Mouse (Mus musculus) kidney, postnatal 0 days (tissue): ENCODE measurements at regions not wholly inside any gene's neighbourhood (a gene's known extent, or its start where the extent isn't known, plus 50 kb on each side); places are given as distances from the start of the nearest gene placed in this dataset.

Experiments used
- ATAC-seq: fragments of 200-750 bp; cut with Nextera tagmentation; replicated peaks from 2 replicates; pipeline ENCODE4 v1.8.0; 2017; ENCODE audit warnings: low read depth, moderate number of reproducible peaks, moderate TSS enrichment, moderate library complexity; ENCODE audit not compliant: low FRiP score
- DNase-seq: peaks from one replicate; pipeline ENCODE4 v3.0.0-alpha.2; 2016; ENCODE audit warnings: low spot score
- H3K27ac ChIP-seq: fragments of 300-500 bp; sonication (generic); 2 replicates; pipeline ENCODE4 v1.5.1; 2014; ENCODE audit warnings: mild to moderate bottlenecking
- H3K27me3 ChIP-seq: fragments of 300-500 bp; sonication (generic); 2 replicates; pipeline ENCODE4 v1.6.1; 2014; ENCODE audit warnings: low read length, mixed read lengths; ENCODE audit not compliant: insufficient read depth
- H3K36me3 ChIP-seq: fragments of 300-500 bp; sonication (generic); 2 replicates; pipeline ENCODE4 v1.6.1; 2014; ENCODE audit warnings: low read length, mixed read lengths; ENCODE audit not compliant: insufficient read depth
- H3K4me1 ChIP-seq: fragments of 300-500 bp; sonication (generic); replicated peaks from 2 replicates; pipeline ENCODE4 v1.6.1; 2014; ENCODE audit warnings: antibody characterized with exemption, low read length, mixed read lengths; ENCODE audit not compliant: insufficient read depth
- H3K4me2 ChIP-seq: fragments of 300-500 bp; sonication (generic); 2 replicates; pipeline ENCODE4 v1.6.1; 2014; ENCODE audit warnings: mild to moderate bottlenecking, low read length, moderate library complexity, mixed read lengths
- H3K4me3 ChIP-seq: fragments of 300-500 bp; sonication (generic); replicated peaks from 2 replicates; pipeline ENCODE4 v1.5.1; 2014; ENCODE audit warnings: low read depth, low read length
- H3K9ac ChIP-seq: fragments of 300-500 bp; sonication (generic); 2 replicates; pipeline ENCODE4 v1.6.1; 2014; ENCODE audit warnings: low read depth, low read length
- H3K9me3 ChIP-seq: fragments of 300-500 bp; sonication (generic); replicated peaks from 2 replicates; pipeline ENCODE4 v1.6.1; 2016; ENCODE audit warnings: low read length, inconsistent platforms, mixed read lengths
- CTCF ChIP-seq: IDR thresholded peaks from 2 replicates; pipeline ENCODE4 v1.5.1; 2016; ENCODE audit warnings: antibody characterized with exemption, low read depth, mild to moderate bottlenecking, moderate library complexity
- WGBS: fragments of 180-500 bp; shearing (Covaris S2); extraction: QIAGEN DNeasy Blood & Tissue Kit; methylation state at CpG from one replicate; pipeline ENCODE4 v1.1.7; 2014; 5-methylcytosine and 5-hydroxymethylcytosine counted together

GRCm38 (mm10) chr1:35864246-35864645 is 204.0 kb upstream of the Hs6st1 start:
- DNase-seq: no peak
- H3K9ac ChIP-seq: no peak overlapping the region
- no peak for ATAC-seq
- H3K4me3 ChIP-seq: no peak overlapping the region
- H3K27me3 ChIP-seq: no peaks in the 10 kb centered on the region
- no peak overlapping the region for H3K27ac ChIP-seq
- H3K4me1 ChIP-seq: no peaks in the 10 kb centered on the region
- H3K4me2 ChIP-seq: no peak overlapping the region
- no peaks in the 10 kb centered on the region for H3K9me3 ChIP-seq
- WGBS: 88% methylated on average over 9 of the region's 9 CpGs
- H3K36me3 ChIP-seq: no peaks in the 10 kb centered on the region
- no peak for TF ChIP-seq CTCF

- no peaks in the 10 kb centered on the region for H3K27me3 ChIP-seq
- no peak for DNase-seq
- WGBS: 73% methylated on average over 6 of the region's 6 CpGs
Observed at GRCm38 (mm10) chr1:35865263-35865662, 202.9 kb upstream of the Hs6st1 start.

GRCm38 (mm10) chr1:35866643-35867042 is 201.6 kb upstream of the Hs6st1 start:
- Histone ChIP-seq H3K9me3 (no peaks in the 10 kb centered on the region), H3K36me3 (no peaks in the 10 kb centered on the region), H3K4me3 (no peak overlapping the region), H3K4me2 (no peak overlapping the region), H3K9ac (no peak overlapping the region), H3K27me3 (no peaks in the 10 kb centered on the region), H3K4me1 (no peaks in the 10 kb centered on the region), H3K27ac (no peak overlapping the region)
- no peak for DNase-seq
- no peak for TF ChIP-seq CTCF
- no peak for ATAC-seq
- WGBS: 75% methylated on average over 12 of the region's 12 CpGs

More at GRCm38 (mm10) chr1:35865263-35865662, 202.9 kb upstream of the Hs6st1 start:
- Histone ChIP-seq H3K4me3 (no peak overlapping the region), H3K27ac (no peak overlapping the region), H3K4me2 (no peak overlapping the region), H3K9ac (no peak overlapping the region), H3K36me3 (no peaks in the 10 kb centered on the region), H3K4me1 (no peaks in the 10 kb centered on the region), H3K9me3 (no peaks in the 10 kb centered on the region)
- ATAC-seq: no peak; the same call in 1 of the 2 replicates
- TF ChIP-seq CTCF: no peak

GRCm38 (mm10) chr1:35869381-35870143 is 198.6 kb upstream of the Hs6st1 start:
- no peak for TF ChIP-seq CTCF
- DNase-seq: peak; percentile 47
- H3K27ac ChIP-seq: no peak overlapping the region
- no peaks in the 10 kb centered on the region for H3K36me3 ChIP-seq
- no peak; the same call in 1 of the 2 replicates for ATAC-seq
- no peaks in the 10 kb centered on the region for H3K9me3 ChIP-seq
- H3K27me3 ChIP-seq: no peaks in the 10 kb centered on the region
- WGBS: 49% methylated on average over 17 of the region's 17 CpGs
- H3K4me1 ChIP-seq: no peaks in the 10 kb centered on the region
- no peak overlapping the region for H3K4me3 ChIP-seq
- H3K4me2 ChIP-seq: no peak overlapping the region
- H3K9ac ChIP-seq: no peak overlapping the region

GRCm38 (mm10) chr1:35870144-35870827 is 197.9 kb upstream of the Hs6st1 start:
- Histone ChIP-seq H3K9me3 (no peaks in the 10 kb centered on the region), H3K4me2 (no peak overlapping the region), H3K27me3 (no peaks in the 10 kb centered on the region), H3K27ac (no peak overlapping the region), H3K36me3 (no peaks in the 10 kb centered on the region), H3K4me3 (no peak overlapping the region), H3K9ac (no peak overlapping the region), H3K4me1 (no peaks in the 10 kb centered on the region)
- WGBS: 84% methylated on average over 9 of the region's 9 CpGs
- ATAC-seq (no peak), DNase-seq (no peak)
- TF ChIP-seq CTCF: no peak

GRCm38 (mm10) chr1:35873038-35873437 is 195.2 kb upstream of the Hs6st1 start:
- Histone ChIP-seq H3K9ac (no peak overlapping the region), H3K4me2 (no peak overlapping the region), H3K27ac (no peak overlapping the region), H3K4me3 (no peak overlapping the region), H3K9me3 (no peaks in the 10 kb centered on the region), H3K4me1 (no peaks in the 10 kb centered on the region), H3K27me3 (no peaks in the 10 kb centered on the region), H3K36me3 (no peaks in the 10 kb centered on the region)
- 89% methylated on average over 2 of the region's 2 CpGs for WGBS
- DNase-seq: no peak
- no peak for ATAC-seq
- no peak for TF ChIP-seq CTCF
